Mouse (Mus musculus) stomach, postnatal 0 days (tissue): ENCODE data around the gene Syt2.

Source experiments
- CTCF ChIP-seq: IDR thresholded peaks from 2 replicates; pipeline ENCODE4 v1.5.1; 2016; ENCODE audit warnings: antibody characterized with exemption, low read depth, mild to moderate bottlenecking, moderate library complexity
- EP300 ChIP-seq: optimal IDR thresholded peaks from 2 replicates; pipeline ENCODE3; 2016; ENCODE audit warnings: antibody characterized with exemption

DNA sequence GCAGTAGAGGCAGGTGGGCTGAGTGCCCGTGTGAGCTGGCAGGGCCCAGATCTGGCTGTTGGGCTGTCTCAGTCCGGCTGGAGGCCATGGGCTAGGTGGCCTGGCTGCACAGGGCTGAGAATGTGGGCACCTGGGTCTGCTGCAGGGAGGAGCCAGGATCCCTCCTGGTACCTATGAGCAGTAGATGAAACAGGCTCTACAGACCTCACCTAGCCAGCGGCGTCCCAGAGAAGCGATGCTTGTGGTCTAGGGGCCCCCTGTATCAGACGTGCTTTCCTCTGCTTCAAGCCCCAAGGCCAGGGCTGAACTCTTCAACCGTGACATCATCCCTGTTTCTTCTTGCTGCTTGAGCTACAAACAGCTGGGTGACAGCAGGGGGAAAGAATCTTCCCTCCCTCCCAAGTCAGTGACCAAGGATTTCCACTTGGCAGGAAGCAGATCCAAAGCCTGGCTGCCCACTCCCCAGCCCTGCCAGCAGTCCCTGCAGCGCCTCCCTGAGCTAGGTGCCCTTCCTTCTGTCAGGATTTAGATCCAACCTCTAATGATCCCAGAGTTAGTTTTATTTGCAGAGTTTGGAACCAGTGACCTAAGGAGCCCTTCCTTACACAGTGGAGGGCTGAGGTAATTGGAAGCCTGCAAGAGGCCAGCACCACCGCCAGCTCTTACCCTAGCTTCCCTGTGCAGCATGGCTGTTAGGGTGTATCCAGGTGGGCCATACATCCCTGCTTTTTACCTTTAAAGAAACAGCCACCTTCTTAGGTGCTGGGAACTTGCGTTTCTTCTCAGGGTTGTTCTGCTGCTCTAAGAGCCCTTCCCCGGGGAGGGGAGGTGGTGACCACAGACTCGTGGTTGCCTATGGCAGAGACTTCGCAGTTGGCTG lies 107.5 kb downstream of the Syt2 start:
- TF ChIP-seq CTCF (peak; percentile 37; the same call in 1 of the 2 replicates), EP300 (no peak)
